Mouse (Mus musculus): ENCODE results near the gene Tmem212.

- TF ChIP-seq HCFC1 (IDR thresholded peaks at IDR 0.05; ENCODE audit: borderline replicate concordance, insufficient read depth, low read length) (no peak), ZC3H11A (IDR thresholded peaks at IDR 0.05; ENCODE audit: borderline replicate concordance, low read depth, low read length) (no peak), ZNF384 (IDR thresholded peaks at IDR 0.05; ENCODE audit: low read depth, low read length) (no peak)
Observed at GRCm38 (mm10) chr3:27871891-27872290, 24.3 kb downstream of the Tmem212 start.
